Mouse (Mus musculus): ENCODE data around the gene Fam13a.

Fam13a gene

DNA sequence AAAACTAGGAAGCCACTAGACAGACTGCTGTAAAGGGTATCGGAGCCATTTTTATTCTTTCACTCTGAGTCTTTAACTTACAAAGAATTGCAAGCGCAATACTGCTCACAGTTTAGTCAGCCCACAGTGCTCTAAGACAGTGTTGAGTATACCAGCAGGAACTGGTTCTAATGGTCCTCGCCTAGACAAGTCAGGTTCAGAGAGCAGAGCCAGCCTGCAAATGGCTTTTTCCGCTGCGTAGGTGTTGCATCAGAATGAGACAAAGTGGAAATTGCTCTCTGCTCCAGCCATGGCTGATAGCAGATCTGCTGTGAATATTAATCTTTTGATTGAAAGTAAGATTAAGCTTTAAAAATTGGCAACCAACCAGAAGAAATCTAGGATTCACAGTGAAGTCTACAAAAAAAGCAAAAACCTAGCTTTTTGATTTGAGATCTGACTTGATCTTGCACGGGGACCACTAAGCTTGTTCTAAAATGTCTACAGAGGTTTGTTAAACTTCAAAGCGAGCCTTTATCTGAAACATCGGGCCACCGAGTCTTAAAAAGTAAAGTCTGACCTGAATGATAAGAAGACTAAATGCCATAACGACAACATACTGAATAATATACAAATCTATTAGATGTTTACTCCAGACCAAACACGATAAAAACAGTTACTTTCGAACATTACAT, 91.7 kb downstream of the Fam13a start:
- DNase-seq, result no peak

GRCm38 (mm10) chr6:58931149-58931548, 93.2 kb downstream of the Fam13a start:
- DNase-seq, result no peak

- no peak for DNase-seq
Observed at GRCm38 (mm10) chr6:58929911-58930431, 94.4 kb downstream of the Fam13a start.

DNA sequence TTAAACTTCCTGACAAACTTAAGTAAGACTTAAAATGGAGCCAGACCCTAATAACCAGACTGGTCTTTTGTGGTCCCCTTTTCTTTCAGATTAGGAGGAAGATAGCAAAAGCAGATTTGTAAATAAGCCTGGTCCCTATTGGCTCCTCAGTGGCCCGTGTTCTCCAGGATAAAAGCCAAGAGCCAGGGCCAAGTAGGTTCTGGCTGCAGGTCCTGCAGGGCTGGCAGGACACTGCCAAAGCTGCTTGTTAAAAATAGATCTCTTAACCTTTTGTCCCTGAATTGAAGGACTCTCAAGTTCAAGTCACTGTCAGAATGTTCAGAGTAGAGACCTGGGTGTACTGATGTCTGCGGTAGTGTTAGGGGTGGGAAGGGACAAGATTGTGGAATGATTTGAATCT, 96.5 kb downstream of the Fam13a start:
- DNase-seq, result no peak

GRCm38 (mm10) chr6:58922511-58922910, 101.8 kb downstream of the Fam13a start:
- DNase-seq, result no peak

GRCm38 (mm10) chr6:58921623-58922022, 102.7 kb downstream of the Fam13a start:
- no peak for DNase-seq

DNA sequence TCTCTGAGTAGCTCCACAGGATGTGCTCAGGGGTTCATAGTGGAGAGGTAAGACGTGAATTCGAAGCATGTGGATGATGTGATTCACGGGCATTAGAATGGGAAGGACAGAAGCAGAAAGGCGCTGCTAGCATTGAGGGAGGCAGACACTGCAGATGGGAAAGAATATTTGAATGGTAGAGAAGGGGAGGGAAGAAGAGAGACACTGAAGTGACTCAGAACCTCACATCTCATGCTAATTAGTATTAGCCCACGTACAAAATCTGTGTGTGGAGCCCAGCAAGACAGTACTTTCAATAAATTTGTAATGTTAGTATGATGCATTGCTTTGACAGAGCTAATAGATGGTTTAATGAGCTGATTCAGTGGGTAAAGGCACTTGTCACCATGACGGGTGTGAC, 103.6 kb downstream of the Fam13a start:
- no peak for DNase-seq

GRCm38 (mm10) chr6:58916498-58916897, 107.9 kb downstream of the Fam13a start:
- DNase-seq, result no peak

DNA sequence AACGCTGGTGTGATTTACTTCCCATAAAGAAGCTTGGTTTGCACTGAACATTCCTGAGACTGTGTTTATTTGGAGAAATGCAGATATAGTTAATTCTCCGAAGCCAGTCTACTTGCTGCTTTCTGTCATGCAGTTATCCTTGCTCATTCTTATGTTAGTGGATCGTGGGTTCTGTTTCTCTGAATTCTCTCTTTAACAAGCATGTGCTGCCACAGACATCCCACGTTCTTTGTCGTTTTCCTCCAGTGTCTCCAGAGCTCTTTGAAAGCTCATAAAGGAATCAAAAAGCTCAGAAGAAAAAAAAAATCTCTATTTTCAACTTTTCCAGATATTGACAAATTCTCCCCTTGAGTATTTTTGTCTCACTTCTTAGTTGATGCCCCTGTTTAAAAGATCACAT, 110.4 kb downstream of the Fam13a start:
- no peak for DNase-seq

DNA sequence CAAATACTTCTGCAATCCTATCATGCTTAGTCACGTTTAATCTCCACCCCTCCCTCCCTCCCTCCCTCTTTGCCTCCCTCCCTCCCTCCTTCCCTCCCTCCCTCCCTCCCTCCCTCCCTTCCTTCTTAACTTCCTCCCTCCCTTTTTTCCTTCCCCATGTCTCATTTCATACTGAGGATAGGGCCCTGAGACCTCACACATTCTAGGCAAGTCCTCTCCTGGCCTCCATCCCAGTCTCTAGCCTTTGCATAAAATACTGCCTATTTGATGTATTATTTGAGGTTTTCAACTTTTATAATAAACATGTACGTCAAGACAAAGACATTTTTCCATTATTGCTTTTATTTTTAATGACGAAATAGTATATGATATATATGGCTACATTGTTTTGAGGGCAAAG, 110.8 kb downstream of the Fam13a start:
- no peak for DNase-seq

- DNase-seq, result no peak
Observed at GRCm38 (mm10) chr6:58912842-58913241, 111.5 kb downstream of the Fam13a start.

DNA sequence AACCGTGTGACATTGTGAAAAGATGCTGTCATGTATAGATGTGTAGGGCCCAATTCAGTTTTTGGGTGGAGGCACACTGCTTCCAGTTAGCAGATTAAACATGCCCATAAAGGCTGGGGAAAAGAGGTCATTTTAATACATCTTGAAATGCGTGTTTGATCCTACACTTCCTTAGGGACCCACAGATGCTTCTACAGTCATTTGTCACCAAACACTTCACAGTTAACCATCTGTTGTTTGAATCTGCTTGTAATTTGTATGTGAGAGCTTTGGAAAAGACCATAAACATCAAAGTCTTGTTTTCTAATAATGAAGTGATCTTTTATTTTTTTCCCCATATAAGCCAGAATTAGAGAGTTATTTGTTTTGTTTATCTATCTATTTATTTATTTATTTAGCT, 116.6 kb downstream of the Fam13a start:
- no peak for DNase-seq

- no peak for DNase-seq
Observed at GRCm38 (mm10) chr6:58907336-58907735, 117.0 kb downstream of the Fam13a start.

DNA sequence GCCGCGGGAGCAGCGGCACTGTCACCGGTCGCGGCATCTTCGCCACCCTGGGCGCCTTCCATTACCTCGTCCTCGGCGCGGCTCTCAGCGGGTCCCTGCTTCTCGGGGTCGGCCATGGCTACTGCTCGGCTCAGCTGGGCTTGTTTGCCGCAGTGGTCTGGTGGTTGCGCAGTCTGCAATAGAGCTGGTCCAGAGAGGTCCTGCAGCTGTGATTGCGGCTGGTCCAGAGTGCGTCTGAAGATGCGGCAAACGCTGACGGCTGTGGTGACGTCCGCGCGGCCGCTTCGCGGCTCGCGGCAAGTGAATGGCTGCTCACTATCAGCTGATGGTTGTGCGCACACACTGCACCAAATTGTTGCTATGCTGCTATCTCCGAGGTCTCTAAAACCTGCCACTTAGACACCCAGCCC, 117.5 kb downstream of the Fam13a start, which contains the start of gene Nap1l5:
TSS of gene Nap1l5 (minus strand) at position 225 of the 410 bp plus-strand sequence.
- DNase-seq, result peak; percentile 9

GRCm38 (mm10) chr6:58904551-58904950, 119.8 kb downstream of the Fam13a start:
- DNase-seq, result no peak

DNA sequence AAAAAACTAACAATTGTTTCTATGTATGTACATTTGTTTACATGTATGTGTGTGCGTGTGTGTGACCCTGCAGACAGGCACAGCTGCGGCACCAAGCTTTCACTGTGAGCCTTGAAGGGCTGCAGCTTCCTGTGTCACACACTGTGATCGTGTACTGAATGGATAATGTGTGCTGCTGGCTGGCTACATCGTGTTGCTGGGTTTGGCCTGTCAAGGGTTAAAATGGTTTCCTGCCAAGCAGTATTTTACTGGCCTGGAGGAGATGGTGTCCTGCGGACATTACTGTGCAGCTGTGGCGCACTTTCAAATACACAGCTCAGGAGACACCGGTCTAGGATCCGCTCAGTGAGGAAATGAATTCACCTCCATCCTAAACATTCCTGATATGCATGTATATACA, 121.2 kb downstream of the Fam13a start:
- DNase-seq, result peak; percentile 14

DNA sequence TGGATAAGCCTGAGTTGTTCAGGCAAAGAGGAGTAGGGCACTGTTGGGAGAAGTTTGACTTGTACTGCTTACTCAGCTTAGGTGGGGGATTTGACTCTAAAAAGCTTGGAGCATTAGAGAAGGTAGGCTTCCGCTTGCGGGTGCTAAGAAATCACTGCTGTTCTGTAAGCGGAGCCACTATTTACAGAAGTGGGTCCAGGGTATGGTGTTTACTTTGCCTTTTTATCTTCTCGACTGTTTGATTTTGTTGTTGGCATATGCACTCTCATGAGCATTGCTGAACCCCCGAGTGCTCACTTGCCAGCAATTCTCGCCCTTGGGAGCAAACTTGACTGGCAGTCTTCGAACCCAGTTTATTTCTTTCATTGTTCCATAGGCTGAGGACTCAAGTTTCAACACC, 123.8 kb downstream of the Fam13a start:
- no peak for DNase-seq

GRCm38 (mm10) chr6:58899076-58899475, 125.3 kb downstream of the Fam13a start:
- no peak for DNase-seq

DNA sequence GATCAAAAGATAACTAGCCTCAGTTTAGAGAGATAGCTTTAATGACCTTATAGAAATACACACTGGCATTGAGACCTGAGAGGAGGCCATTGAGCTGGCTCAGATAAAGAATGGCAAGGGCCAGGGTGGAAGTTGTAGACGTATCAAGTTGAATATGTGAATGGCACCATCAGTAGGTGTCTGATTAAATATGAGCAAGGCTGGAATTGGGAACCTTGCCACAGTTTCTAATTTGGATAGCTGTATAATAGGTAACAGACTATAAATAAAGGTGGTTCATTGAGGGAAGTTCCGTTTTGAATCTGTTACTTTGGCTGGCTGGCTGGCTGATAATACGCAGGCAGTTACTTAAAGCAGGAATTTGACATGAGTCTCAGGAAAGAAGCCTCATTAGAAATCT, 127.7 kb downstream of the Fam13a start:
- DNase-seq, result no peak

DNA sequence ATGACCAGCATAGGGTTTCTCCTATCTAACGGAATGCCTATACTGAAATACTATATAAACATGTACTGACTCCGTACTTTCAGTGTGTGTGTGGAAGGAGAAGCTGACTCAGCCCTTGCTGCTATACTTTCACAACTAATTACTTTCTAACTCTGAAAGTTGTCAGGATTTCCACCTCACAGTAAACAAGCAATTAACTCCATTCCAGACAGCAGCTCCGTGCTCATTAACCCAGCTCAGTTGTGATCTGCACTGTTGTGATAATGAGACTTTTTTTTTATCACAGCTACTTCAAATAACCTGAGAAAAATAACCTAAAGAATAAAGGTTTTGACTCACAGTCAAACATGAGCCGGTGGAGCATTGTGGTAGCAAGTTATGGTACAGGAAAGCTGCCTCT, 129.4 kb downstream of the Fam13a start:
- DNase-seq, result no peak

DNA sequence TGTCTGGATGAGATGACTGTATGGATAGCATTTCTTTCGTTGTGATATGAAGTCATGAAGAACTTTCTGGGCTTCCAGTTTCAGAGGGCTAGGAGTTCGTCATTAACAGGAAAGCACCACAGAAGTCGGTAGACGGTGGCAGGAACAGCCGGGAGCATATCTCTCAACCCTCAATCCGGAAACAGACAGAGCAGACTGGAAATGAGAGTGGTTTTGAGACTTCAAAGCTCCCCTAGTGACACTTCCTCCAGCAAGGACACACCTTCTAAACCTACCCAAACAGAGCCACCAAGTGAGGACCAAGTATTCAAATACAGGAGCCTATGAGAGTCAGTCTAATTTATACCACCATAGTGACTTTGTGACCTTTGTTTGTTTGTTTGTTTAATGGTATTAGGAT, 131.0 kb downstream of the Fam13a start:
- DNase-seq, result peak; percentile 8

DNA sequence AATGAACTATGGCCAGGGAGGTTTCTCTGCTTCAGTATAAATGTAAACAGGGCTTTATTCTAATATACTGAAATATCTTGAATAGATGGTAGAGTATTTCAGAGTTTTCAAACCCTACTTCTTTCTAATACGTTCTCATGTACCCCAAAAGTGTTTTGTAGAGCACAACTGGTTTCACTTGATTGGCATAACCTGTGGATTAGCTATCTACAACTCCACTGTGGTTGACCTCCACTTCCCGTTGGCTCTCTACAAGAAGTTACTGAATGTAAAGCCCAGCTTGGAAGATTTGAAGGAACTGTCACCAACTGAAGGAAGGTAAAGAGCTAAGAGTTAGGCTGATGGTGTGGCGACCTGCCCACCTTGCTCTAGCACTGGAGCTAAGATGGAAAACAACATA, 134.4 kb downstream of the Fam13a start:
- no peak for DNase-seq

DNA sequence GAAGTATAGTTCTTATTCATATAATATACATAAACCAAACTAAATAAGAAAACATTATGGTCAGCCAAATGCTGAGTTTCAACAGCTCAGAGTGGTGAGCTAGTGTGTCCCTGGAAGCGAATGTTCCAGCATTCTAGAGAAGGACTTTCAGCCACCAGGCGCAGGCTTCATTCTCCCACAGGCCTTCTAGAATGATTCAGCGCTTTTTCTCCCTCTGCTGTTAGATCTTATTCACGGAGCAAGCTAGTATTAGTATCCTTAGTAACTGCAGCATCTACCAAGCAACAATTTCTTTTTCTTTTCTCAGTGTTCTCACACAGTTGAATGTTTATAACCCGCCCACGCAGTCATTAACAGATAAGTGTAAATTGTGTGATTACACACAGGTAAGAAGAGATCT, 142.1 kb downstream of the Fam13a start:
- no peak for DNase-seq

All from thymus, postnatal 14 days (tissue).